Mouse (Mus musculus) induced T-regulatory cell, adult 2 months (primary cell): Measurements from ENCODE around the gene Hectd4.
"Not testable (repeated sequence)": the region's sequence is repeated elsewhere in the genome, so short reads cannot be mapped to it uniquely, and the experiment has no call there.

Source experiments
- DNase-seq: peaks from one replicate; pipeline ENCODE4 v3.0.0-alpha.2; 2012; ENCODE audit warnings: low read depth

Gene Hectd4

DNA sequence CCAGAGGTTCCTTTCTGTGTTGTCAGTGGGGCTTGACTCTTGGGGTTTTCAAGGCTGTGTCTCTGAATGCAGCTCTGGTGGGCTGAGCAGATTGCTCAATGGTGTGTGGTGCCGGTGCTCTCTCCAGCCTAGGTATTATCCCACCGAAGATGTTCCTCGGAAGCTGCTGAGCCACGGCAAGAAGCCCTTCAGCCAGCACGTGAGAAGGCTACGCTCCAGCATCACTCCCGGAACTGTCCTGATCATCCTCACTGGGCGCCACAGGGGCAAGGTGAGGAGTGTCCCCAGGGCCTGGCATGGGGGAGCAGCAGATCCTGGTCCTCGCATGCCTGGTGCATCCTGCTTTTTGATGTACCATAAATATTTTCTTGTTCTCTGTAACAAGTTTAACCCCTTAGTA, 13.5 kb upstream of the Hectd4 start:
- no peak for DNase-seq

DNA sequence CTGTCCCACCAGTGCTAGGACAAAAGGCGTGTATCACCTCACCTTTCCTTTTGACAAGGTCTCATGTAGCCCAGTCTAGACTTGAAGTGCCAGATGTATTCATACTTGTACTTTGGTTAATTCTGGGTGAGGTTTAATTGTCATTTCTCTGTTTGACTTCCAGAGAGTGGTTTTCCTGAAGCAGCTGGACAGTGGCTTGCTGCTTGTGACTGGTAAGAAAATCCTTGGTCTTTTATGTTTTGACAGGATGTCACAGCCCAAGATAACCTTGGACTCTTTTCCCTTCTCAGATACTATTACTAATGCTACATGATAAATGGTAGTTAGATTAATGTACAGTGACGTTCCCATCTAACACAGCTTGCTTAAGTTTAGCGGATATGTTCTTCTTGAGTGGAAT, 13.0 kb upstream of the Hectd4 start:
- no peak for DNase-seq

DNA sequence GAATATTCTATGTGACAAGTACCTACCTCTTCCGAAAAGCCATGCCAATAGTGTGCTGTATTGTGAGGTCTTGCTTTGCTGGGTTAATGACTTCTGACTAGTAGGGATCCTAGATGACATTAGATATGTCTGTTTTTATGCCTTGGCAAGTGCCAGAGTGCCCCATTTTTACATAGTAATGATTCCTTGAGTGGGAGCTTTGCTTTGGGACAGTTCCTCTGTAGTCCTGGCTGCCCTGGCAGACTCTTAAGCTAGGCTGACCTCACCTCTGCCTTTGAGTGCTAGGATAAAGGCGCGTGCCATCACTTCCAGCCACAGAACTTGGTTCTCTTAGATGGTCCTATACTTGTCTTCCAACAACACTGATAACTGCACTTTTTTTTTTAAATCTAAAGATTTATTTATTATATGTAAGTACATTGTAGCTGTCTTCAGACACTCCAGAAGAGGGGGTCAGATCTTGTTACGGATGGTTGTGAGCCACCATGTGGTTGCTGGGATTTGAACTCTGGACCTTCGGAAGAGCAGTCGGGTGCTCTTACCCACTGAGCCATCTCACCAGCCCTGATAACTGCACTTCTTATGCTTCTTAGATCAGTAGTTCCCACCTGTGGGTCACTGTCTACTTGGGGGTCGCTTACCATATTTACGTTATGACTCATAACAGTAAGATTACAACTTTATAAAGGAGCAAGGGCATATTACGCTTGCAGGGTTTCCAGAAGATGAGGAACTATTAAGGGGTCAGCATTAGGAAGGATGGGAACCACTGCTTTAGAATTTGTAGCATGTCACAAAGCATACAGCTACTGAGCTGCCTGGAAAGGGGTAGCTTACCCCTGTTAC, 10.0 kb upstream of the Hectd4 start:
- DNase-seq, result no peak

DNA sequence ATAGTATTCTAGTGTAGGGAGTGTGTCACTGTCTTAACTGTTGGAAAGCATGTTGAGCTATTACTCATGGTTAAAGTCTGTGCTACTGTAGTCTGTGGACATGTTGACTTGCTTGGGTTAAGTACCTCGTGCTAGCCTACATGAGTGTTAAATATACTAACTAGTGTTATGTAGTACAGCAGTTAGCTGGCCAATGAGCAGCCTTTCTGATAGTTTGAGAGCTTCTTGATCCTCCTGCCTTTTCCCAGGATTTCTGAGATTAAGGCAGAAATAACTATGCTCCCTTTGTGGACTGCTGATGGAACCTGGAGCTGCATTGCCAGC, 9.5 kb upstream of the Hectd4 start:
- no peak for DNase-seq

DNA sequence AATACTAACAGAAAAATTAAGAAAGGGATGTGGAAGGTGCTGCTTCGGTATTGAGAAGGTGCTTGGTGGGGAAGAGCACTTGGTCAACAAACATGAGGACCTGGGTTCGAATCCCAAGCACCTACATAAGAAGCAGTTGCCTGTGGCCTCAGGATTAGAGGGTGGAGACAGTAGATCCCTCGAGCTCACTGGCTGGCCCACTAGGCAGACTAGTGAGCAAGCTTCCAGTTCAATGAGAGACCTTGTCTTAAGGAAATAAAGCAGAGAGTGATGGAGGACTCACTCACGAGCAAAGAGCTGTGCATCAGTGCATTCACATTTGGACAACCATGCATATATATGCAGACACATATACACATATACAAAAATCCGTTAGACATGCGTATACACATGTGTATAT, 7.9 kb upstream of the Hectd4 start:
- DNase-seq, result no peak

DNA sequence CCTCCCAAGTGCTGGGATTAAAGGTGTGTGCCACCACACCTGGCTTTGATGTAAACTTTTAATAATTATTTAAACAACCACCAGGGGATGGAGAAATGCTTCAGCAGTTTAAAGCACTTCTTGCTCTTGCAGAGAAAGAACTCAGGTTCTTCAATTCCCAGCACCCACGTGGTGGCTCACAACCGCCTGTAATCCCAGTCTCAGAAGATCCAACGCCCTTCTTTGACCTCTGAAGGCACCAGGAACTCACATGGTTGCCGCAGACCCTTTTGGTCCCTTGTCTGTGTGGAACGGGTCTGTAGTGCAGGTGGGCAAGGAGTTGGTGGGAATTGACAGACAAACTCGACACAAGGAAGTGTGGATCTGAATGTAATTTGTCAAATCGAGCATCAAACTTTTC, 5.3 kb upstream of the Hectd4 start:
- DNase-seq, result no peak

DNA sequence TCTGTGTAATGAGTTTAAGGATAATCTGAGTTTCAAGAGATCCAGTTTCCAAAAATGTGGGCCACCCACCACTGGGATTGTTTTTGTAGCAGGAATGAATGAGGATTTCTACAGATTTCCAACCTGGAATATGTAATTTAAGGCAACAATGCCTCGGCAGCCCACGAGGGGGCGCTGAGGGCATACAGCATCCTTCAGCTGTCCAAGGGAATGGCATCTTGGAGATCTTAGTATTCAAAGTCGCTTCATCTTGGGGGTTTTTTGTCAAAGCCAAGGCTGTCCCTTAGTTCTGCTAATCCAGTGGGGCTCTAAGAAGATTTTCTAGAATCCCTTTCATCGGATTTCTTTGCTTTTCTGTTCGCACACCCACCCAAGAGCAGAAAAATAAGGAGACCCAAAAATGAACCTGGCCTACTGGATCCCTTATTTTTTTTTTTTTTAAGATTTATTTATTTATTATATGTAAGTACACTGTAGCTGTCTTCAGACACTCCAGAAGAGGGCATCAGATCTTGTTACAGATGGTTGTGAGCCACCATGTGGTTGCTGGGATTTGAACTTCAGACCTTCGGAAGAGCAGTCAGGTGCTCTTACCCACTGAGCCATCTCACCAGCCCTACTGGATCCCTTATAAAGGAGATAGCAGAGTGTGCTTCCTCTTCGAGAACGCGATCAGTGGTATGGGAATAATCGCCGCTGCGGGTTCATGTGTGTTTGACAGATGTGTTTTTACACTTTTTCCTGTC, 4.5 kb upstream of the Hectd4 start:
- DNase-seq, result peak; percentile 81

DNA sequence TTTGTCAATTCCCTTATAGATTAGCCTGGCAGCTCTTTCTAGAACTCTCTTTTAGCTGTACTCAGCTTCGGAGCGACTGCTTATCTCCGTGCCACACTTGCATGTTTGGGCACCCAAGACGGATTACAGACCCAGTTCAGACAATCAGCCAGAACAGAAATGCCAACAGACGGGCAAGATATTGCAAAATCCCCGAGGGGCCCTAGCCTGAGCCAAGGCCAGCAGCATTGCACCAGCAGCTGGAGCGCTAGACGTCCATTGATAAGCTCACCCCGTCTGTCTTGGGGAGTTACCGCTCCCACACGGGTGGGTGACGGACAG, 3.9 kb upstream of the Hectd4 start:
- DNase-seq, result no peak

DNA sequence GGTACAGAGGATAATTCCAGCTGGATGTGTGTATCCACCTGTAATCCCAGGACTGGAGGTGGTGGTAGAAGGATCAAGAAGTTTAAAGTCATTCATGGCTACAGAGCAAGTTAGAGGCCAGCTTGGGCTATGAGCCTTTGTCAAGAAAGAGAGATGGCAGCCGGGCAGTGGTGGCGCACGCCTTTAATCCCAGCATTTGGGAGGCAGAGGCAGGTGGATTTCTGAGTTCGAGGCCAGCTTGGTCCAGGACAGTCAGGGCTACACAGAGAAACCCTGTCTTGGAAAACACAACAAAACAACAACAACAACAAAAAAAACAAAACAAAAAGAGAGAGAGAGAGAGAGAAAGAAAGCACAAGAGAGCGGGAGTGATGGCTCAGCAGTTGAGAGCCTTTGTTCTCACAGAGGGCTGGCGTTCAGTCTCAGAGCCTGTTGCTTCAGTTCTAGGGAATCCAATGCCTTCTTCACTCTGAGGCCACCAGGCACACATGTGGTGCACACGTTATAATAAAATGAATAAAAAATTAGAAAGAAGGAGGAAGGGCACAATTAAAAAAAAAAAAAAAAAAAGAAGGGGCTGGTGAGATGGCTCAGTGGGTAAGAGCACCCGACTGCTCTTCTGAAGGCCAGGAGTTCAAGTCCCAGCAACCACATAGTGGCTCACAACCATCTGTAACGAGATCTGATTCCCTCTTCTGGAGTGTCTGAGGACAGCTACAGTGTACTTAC, 3.3 kb upstream of the Hectd4 start:
- not testable (repeated sequence) for DNase-seq

DNA sequence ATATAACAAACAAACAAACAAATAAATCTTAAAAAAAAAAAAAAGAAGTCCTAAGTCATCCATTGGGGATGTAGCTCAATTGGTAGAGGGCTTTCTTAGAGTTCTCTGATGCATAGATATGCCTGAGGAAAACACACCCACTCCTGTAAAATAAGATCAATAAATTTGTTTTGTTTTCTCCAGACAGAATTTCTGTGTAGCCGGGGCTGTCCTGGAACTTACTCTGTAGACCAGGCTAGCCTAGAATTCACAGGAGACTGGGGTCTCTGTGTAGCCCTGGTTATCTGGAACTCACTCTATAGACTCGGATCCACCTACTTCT, 2.7 kb upstream of the Hectd4 start:
- DNase-seq, result no peak

DNA sequence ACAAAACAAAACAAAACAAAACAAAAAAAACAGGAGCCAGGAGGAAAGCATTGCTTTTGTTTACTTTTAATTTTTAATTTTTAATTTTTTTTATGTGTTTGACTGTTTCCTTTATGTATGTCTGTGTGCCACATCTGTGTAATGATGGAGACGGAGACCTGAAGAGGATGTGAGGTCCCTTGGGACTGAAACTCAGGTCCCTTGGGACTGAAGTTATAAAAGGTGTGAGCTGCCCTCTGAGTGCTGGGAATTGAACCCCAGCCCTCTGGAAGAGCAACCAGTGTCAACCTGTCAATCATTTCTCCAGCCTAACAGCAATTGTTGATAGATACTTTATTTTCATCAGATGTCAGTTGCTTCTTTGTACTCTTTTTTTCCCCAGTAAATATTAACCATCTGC, 829 bp upstream of the Hectd4 start:
- no peak for DNase-seq

DNA sequence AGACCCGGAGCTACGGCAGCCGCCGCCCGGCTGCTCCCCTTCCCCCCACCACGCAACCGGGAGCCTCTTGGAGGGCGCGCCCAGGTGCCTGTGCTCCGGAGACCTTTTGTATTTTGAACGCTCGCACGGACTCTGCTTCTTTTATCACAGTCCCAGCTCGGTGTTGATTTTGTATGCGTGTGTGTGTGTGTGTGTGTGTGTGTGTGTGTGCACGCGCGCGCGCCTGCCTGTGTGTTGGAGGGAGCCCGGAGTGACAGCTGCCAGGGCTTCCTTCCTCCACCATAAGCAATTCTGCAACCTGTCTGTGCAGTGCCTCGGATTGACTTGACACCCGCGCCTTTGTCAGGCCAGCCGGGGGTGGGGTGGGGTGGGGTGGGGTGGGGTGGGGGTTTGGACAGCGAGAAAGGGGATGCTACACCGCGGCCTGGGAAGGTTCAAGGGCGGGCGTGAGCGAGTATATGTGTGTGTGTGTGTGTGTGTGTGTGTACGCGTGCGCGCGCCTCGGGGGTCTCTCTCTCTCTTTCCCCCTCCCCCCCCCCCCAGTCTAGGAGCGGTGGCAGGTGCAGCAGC, 798 bp downstream of the Hectd4 start:
- peak; percentile 58 for DNase-seq

DNA sequence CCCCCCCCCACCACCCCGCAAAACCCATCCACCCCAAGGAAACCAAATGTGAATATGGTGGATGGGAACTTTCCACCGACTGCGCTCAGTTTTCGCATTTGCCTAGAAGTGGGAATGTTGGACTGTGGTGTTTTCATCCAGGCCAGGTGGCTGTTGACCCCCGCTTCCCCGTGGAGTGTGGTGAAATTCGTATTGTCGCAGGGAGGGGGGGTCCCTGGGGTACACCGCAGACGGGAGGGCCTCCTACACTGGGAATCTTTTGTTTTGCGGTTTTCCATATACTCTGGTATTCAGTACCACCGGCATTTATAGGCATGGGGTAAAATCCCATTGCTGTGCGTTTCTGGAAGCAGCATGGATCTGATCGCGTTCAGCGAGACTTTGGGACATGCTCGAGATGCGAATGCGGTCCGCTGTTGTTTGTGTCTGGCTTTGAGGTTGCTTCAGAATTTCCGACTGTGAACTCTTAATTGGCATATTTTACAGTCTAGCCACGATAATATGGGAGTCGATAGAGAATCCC, 1.4 kb downstream of the Hectd4 start:
- no peak for DNase-seq

DNA sequence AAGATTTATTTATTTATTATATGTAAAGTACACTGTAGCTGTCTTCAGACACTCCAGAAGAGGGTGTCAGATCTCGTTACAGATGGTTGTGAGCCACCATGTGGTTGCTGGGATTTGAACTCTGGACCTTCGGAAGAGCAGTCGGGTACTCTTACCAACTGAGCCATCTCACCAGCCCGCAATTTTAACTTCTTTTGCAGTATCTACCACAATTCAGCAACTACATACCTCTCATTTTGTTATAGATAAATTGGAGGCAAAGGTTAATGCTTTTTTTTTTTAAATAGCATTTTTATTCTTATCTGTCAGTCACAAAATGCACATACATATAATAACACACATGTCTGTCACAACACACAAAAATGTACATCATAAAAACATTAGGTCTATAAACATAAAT, 4.0 kb downstream of the Hectd4 start:
- not testable (repeated sequence) for DNase-seq

DNA sequence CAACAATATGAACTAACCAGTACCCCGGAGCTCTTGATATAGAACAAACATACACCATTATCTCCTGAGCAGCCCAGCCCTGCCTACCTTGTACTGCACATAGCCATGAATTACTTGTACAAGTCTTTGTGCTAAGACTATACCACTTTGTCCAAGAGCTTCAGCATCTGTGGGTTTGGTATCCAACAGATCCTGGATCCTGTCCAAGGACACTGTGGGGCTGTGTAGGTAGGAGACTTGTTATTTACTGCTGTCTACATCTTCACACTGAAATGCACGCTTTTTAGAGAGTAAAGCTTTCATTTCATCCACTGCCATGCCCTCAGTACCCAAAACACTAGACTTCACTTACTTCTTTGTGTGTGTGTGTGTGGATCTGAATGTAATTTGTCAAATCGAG, 4.8 kb downstream of the Hectd4 start:
- no peak for DNase-seq

DNA sequence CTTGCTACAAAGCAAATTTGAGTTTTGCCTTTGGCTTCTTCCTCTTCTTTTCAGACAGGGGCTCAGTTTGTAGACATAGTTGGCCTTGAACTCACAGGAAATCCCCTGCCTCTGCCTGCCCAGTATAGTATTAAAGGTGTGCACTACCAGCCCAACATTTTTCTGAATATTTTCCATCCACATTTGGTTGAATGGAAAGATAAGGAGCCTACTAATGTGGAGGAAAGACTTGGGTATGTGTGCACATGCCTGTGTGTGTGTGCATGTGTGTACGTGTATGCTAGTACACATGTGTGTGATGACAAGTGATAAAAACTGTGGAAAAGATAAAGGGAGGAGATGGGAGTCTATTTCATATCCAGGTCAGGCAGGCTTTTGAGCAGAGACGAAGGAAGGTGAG, 5.8 kb downstream of the Hectd4 start:
- no peak for DNase-seq

DNA sequence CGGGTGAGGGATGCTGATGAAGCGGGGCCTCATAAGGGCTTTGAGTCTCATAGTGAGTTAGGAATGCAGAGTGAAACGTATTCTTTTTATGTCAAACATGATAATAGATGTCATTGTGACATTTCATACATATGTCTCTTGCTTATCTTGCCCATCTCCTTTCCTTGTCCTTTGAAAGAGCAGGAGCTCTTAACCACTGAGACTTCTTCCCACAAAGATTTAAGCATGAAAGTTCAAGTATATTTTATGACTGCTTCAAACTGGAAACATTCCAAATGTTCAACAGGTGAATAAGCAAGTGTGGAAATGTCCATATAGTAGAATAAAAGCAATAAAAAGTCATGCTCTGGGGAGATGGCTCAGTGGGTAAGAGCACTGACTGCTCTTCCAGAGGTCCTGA, 6.4 kb downstream of the Hectd4 start:
- DNase-seq, result no peak

DNA sequence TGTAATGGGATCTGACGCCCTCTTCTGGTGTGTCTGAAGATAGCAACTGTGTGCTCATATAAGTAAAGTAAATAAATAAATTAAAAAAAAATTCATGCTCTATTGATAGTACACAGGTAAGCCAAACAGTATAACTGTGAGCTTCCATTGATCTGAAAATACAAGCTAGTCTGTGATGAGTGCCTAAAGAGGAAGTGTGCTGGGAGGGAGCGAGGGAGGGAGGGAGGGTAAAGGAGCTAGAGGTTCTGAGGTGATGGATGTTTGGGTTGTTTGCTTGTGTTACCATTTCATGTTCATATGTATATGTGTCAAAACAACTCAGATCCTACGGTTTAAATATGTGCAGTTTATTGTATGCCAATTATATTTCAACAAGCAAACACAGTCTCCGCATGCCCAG, 6.8 kb downstream of the Hectd4 start:
- DNase-seq, result no peak

DNA sequence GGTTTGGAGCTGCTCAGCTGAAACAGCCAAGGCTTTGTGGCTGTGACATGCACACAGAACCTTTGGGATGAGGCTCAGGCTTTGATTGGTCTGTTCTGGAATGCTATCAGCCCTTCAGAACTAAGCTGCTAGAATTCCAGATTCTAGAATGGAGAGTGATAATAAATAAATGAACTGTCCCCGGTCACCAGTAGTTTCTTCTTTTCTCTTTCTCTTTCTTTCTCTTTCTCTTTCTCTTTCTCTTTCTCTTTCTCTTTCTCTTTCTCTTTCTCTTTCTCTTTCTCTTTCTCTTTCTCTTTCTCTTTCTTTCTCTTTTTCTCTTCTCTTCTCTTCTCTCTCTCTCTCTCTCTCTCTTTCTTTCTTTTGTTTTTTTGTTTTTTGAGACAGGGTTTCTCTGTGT, 7.3 kb downstream of the Hectd4 start:
- DNase-seq, result peak; percentile 47

DNA sequence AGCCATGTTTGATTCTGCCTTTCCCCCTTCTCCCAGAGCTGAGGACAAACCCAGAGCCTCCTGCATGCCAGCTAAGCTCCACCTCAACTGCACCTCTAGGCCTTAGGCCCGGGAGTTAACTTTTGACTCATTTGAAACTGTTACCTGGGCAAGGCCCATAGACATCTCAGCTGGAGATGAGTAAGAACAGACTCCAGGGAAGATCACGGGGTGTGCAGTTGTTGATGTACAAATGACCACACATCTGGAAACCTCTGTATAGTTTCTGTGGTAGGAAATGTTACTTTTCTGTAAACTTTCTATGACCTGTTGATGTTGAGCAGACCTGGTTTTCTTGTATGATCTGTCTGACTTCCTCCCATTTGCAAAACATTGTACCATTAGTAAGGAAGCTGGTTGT, 9.2 kb downstream of the Hectd4 start:
- peak; percentile 69 for DNase-seq

DNA sequence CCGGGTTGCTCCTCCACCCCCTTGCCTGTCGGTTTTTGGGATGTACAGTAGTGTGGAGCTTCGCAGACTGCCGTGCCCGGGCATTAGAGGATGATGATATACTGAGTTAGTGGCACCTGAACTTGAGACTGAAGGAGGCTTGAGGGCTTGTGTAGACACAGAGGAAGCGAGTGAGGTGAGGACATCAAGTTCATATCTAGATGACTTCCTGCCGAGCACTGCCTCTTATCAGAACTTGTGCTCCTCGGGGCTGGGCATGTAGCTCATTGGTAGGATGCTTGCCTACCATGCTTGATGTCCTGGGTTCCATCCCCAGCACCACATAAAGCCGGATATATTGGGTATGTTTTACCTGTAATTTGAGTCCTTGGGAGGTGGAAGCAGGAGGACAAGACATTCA, 10.8 kb downstream of the Hectd4 start:
- DNase-seq, result no peak

DNA sequence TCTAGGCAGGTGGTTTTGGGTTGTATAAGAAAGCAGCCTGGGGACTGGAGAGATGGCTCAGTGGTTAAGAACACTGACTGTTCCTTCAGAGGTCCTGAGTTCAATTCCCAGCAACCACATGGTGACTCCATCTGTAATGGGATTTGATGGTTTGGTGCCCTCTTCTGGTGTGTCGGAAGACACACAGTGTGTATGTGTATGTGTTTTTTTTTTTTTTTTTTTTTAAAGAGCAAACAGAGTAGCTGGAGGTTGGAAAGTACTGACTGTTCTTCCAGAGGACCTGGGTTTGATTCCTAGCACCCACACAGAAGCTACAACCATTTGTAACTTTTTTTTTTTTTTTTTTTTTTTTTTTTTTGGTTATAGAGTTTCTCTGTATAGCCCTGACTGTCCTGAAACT, 12.8 kb downstream of the Hectd4 start:
- no peak for DNase-seq

DNA sequence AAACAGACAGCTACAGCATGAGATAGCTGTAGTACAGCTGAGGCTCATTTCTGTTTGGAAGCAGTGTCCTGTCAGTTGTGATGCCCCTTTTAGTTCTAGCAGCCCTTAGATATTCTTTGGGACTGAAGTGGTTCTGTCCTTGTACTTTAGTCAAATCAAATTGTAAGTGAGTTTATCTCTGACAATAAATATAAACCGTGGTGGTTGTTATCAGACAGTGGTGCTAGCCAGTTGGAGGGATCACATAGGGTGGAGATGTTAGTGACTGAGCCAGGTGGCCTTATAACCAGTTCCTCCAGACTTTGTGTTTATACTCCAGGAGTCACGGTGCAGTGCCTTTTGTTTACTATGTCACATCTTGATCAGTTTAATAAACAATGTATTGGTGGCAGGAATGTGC, 13.7 kb downstream of the Hectd4 start:
- DNase-seq, result no peak
